ENCODE assay signal across 33 mouse cellular contexts in genomic region chr9:103459839-103460238, GRCm38 (mm10). TPM values are rescaled to one million over a fixed set of nuclear protein-coding genes. Genes with fewer than 3 reads are reported as not detected.
"Had no signal": no experiment of that assay in that cellular context is flagged by ENCODE, and none has a peak within 500 bp of the region (broad histone marks: within the 10 kb centered on the region; RNA-seq: fewer than 3 reads in every experiment).

No protein-coding gene starts in this region.

- DNase-seq: left cerebral cortex, postnatal 4 days; liver; liver, embryonic 13.5 days; liver, postnatal 0 days; lung, adult 18-20 months; lung, adult 2 months; lung, embryonic 14.5 days; lung, postnatal 10 days; lung, postnatal 14 days; lung, postnatal 36 days; lung, postnatal 4 days; midbrain, embryonic 14.5 days had no signal

- H3K9me3 ChIP-seq: limb, embryonic 10.5 days; limb, embryonic 12.5 days; limb, embryonic 13.5 days; limb, embryonic 15.5 days; liver, embryonic 12.5 days; liver, embryonic 13.5 days; liver, embryonic 15.5 days; lung, embryonic 15.5 days; megakaryocyte, embryonic 14.5 days; midbrain, embryonic 10.5 days; midbrain, embryonic 12.5 days; midbrain, embryonic 13.5 days; midbrain, embryonic 15.5 days; neural tube, embryonic 12.5 days had no signal

- H3K4me2 ChIP-seq: limb, embryonic 12.5 days; limb, embryonic 13.5 days; limb, embryonic 15.5 days; liver, embryonic 11.5 days; liver, embryonic 12.5 days; liver, embryonic 13.5 days; liver, embryonic 15.5 days; lung, embryonic 14.5 days; lung, embryonic 15.5 days; midbrain, embryonic 12.5 days; midbrain, embryonic 13.5 days; midbrain, embryonic 15.5 days; neural tube, embryonic 12.5 days had no signal

- ATAC-seq: liver, embryonic 12.5 days; liver, postnatal 0 days; lung, postnatal 0 days; midbrain, embryonic 13.5 days; midbrain, embryonic 15.5 days; midbrain, embryonic 16.5 days had no signal

- H3K4me3 ChIP-seq: left cerebral cortex, adult 2 months; limb, embryonic 10.5 days; limb, embryonic 12.5 days; limb, embryonic 13.5 days; limb, embryonic 15.5 days; liver, embryonic 12.5 days; liver, embryonic 13.5 days; liver, embryonic 15.5 days; lung, embryonic 15.5 days; megakaryocyte, embryonic 14.5 days; midbrain, embryonic 10.5 days; midbrain, embryonic 12.5 days; midbrain, embryonic 13.5 days; midbrain, embryonic 15.5 days; myocyte; neural tube, embryonic 12.5 days had no signal

- H3K4me1 ChIP-seq: limb, embryonic 15.5 days; liver, embryonic 12.5 days; liver, embryonic 13.5 days; liver, embryonic 15.5 days; lung, embryonic 15.5 days; megakaryocyte, embryonic 14.5 days; midbrain, embryonic 10.5 days; midbrain, embryonic 12.5 days; midbrain, embryonic 15.5 days; neural tube, embryonic 12.5 days had no signal

- H3K27ac ChIP-seq: left cerebral cortex, adult 2 months; limb, embryonic 10.5 days; limb, embryonic 12.5 days; limb, embryonic 13.5 days; limb, embryonic 15.5 days; liver, embryonic 12.5 days; liver, embryonic 13.5 days; liver, embryonic 14.5 days; liver, embryonic 15.5 days; lung, embryonic 15.5 days; macrophage; midbrain, embryonic 10.5 days; midbrain, embryonic 12.5 days; midbrain, embryonic 13.5 days; midbrain, embryonic 15.5 days; neural tube, embryonic 12.5 days had no signal

- H3K9ac ChIP-seq: limb, embryonic 12.5 days; limb, embryonic 13.5 days; limb, embryonic 15.5 days; liver, embryonic 12.5 days; liver, embryonic 13.5 days; liver, embryonic 14.5 days; liver, embryonic 15.5 days; liver, postnatal 0 days; lung, embryonic 14.5 days; lung, embryonic 15.5 days; midbrain, embryonic 12.5 days; midbrain, embryonic 13.5 days; midbrain, embryonic 15.5 days; neural tube, embryonic 12.5 days had no signal

- H3K36me3 ChIP-seq: limb, embryonic 10.5 days; limb, embryonic 12.5 days; limb, embryonic 13.5 days; limb, embryonic 15.5 days; liver, embryonic 12.5 days; liver, embryonic 13.5 days; liver, embryonic 15.5 days; lung, embryonic 15.5 days; midbrain, embryonic 10.5 days; midbrain, embryonic 12.5 days; midbrain, embryonic 13.5 days; midbrain, embryonic 15.5 days; neural tube, embryonic 12.5 days had no signal

- H3K27me3 ChIP-seq: limb, embryonic 12.5 days; limb, embryonic 13.5 days; limb, embryonic 15.5 days; liver, embryonic 12.5 days; liver, embryonic 13.5 days; liver, embryonic 15.5 days; lung, embryonic 15.5 days; midbrain, embryonic 12.5 days; midbrain, embryonic 13.5 days; midbrain, embryonic 15.5 days; neural tube, embryonic 12.5 days had no signal

RNA-seq across cellular contexts. Expression of gene Bfsp2, which starts 20.4 kb away (rescaled TPM):
- total RNA-seq: liver, adult 2 months had no signal
- polyA plus RNA-seq: macrophage had no signal
